Mouse (Mus musculus) liver, adult 2 months (tissue): ENCODE measurements around the gene Tepsin.

Experiments used
- CTCF ChIP-seq: fragments of 200-500 bp; IDR thresholded peaks from 2 replicates; pipeline ENCODE4 v1.5.1; 2011; ENCODE audit warnings: low read depth, low read length, control low read depth
- POLR2A ChIP-seq: fragments of 200-500 bp; IDR thresholded peaks from 2 replicates; pipeline ENCODE4 v1.6.1; 2011; ENCODE audit warnings: low read length, control low read depth; ENCODE audit not compliant: insufficient read depth; ENCODE audit errors: extremely low read depth

- TF ChIP-seq POLR2A (no peak), CTCF (no peak)
These were observed 19.1 kb upstream of the Tepsin start for GRCm38 (mm10) chr11:120117626-120118025.
